Mouse (Mus musculus): Measurements from ENCODE around the gene Gm3411. TPM values are rescaled to one million over a fixed set of nuclear protein-coding genes. Genes with fewer than 3 reads are reported as not detected.
"Not testable (repeated sequence)": the region's sequence is repeated elsewhere in the genome, so short reads cannot be mapped to it uniquely, and the experiment has no call there.

Gm3411 gene
- 1 to 10 TPM in 1 of 2 experiments, under 1 TPM in 1; 0.66 to 1.3 TPM for total RNA-seq (2021)
- long read RNA-seq, experiment 1, result 0 reads
- long read RNA-seq, experiment 2, result 0 reads

- DNase-seq, result peak; percentile 52
Measured at GRCm38 (mm10) chr14:6286931-6287715, at the start of gene Gm3411. Gene Gm3411, minus strand, starts transcription at chr14:6287250.

DNA sequence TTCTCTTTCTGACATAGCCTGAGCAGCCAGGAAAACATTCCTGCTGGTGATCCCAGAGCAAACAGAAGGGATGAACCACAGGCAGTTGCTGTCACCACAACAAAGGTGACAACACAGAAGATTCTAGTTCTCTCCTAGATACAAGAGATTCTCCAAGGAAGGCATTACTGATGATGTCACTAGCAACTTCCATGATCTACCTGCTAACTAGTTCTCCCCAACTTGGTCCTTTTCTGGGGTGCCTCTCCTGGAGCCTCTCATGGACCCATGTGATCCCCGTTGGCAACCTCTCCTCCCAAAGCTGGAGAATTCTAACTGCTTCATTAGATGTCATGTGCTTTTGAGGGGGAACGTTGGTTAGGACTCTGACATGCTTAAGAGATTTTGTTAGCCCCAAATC is 17.7 kb upstream of the Gm3411 start, which contains the start of gene Gm21103:
TSS of gene Gm21103 (minus strand) at position 101 of the 400 bp plus-strand sequence.
- DNase-seq, result not testable (repeated sequence)

GRCm38 (mm10) chr14:6219192-6219591 is 67.9 kb downstream of the Gm3411 start, which contains the start of gene Gm21560:
Gene Gm21560, minus strand, starts transcription at chr14:6219292.
- DNase-seq, result not testable (repeated sequence)

Other genes starting within 250 kb of the Gm3411 start
- not detected for gene Gm6337, start 229.0 kb downstream of the Gm3411 start, total RNA-seq (2021)
- under 1 TPM in 1 of 2 experiments, not detected in 1; 0.45 TPM for gene Gm8206, start 193.3 kb downstream of the Gm3411 start, total RNA-seq (2021)
- under 1 TPM in 1 of 2 experiments, not detected in 1; 0.36 TPM for gene Gm3468, start 178.6 kb downstream of the Gm3411 start, total RNA-seq (2021)
- not detected for gene Gm3476, start 161.4 kb downstream of the Gm3411 start, total RNA-seq (2021)
- under 1 TPM; 0.30 to 0.70 TPM for gene Gm21560, start 68.0 kb downstream of the Gm3411 start, total RNA-seq (2021)
- gene Gm21103, start 17.6 kb upstream of the Gm3411 start, total RNA-seq (2021), result not detected
- gene Gm3618, start 56.4 kb upstream of the Gm3411 start, total RNA-seq (2021), result not detected
- not detected for gene Gm16440, start 103.1 kb upstream of the Gm3411 start, total RNA-seq (2021)
- under 1 TPM; 0.33 to 0.99 TPM for gene Gm3591, start 125.2 kb upstream of the Gm3411 start, total RNA-seq (2021)
- not detected for gene Gm3594, start 157.4 kb upstream of the Gm3411 start, total RNA-seq (2021)